Mouse (Mus musculus) bone marrow, adult 2 months (tissue): ENCODE measurements around the gene Rslcan18. TPM values are rescaled to one million over a fixed set of nuclear protein-coding genes. Genes with fewer than 3 reads are reported as not detected.

Experiments used
- H3K27ac ChIP-seq: fragments of 200-500 bp; 2 replicates; pipeline ENCODE4 v1.5.1; 2012; ENCODE audit warnings: low read depth, mild to moderate bottlenecking, control low read depth, inconsistent platforms, low read length; ENCODE audit not compliant: control insufficient read depth, poor library complexity, insufficient read depth
- H3K4me1 ChIP-seq: fragments of 200-500 bp; 2 replicates; pipeline ENCODE4 v1.6.1; 2011; ENCODE audit warnings: low read length; ENCODE audit not compliant: control insufficient read depth, insufficient read depth
- H3K4me3 ChIP-seq: fragments of 200-500 bp; replicated peaks from 2 replicates; pipeline ENCODE3; 2011; ENCODE audit warnings: mild to moderate bottlenecking, low read depth, low read length, control low read depth; ENCODE audit not compliant: control insufficient read depth
- CTCF ChIP-seq: fragments of 200-500 bp; IDR thresholded peaks from 2 replicates; pipeline ENCODE4 v1.5.1; 2011; ENCODE audit warnings: low read length, control low read depth; ENCODE audit not compliant: control insufficient read depth, insufficient read depth
- POLR2A ChIP-seq: fragments of 200-500 bp; IDR thresholded peaks from 2 replicates; pipeline ENCODE4 v1.6.1; 2011; ENCODE audit warnings: low read depth, mild to moderate bottlenecking, control low read depth, low read length, borderline replicate concordance; ENCODE audit not compliant: control insufficient read depth
- WGBS: fragments of 180-500 bp; shearing (Covaris S2); methylation state at CpG from one replicate; pipeline ENCODE4 v1.1.7; 2018; 5-methylcytosine and 5-hydroxymethylcytosine counted together
- polyA plus RNA-seq: library from polyadenylated mRNA; stranded (reverse); fragments of >200 nt; gene quantifications from 2 replicates; pipeline ENCODE4 v1.2.4, GENCODE M21; 2011; ENCODE audit warnings: low replicate concordance; ENCODE audit not compliant: missing spikeins, insufficient read depth, insufficient read length

The Rslcan18 gene
- polyA plus RNA-seq, 1 experiment: 0.47 TPM

DNA sequence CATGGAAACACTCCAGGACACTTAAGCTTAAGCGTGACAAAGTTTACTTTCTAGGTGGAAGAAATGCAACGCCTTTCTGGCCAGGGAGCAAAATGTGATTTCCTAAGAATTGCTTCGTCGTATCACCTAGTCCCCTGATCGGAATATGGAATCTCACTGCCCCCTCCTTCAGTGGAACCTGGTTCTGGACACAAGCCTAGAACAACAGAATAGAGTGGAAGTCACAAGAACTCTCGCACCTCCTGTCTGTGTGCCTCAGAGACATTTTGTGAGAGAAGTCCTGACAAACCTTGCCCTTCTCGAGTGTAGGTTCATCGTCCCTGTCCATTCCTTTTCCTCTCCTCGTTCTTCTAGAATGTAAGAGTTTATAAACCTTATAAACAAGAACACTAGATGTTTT is 8.4 kb downstream of the Rslcan18 start:
- H3K27ac ChIP-seq: no peak overlapping the region
- 0 out of 2 replicates have a peak, but pooled peaks cover 1% of the 10 kb centered on the region for H3K4me1 ChIP-seq
- WGBS: 50% methylated on average over 9 of the region's 9 CpGs
- TF ChIP-seq POLR2A (no peak), CTCF (no peak)
- H3K4me3 ChIP-seq: peak overlapping the region; percentile 24

- 81% methylated on average over 10 of the region's 10 CpGs for WGBS
- H3K4me1 ChIP-seq: no peaks in the 10 kb centered on the region
- H3K27ac ChIP-seq: no peak within 1 kb of the TSS
- no peak within 1 kb of the TSS for H3K4me3 ChIP-seq
- no peak for TF ChIP-seq POLR2A
- TF ChIP-seq CTCF: no peak
Observed at GRCm38 (mm10) chr13:67097876-67098275, 18.2 kb downstream of the Rslcan18 start, which contains the start of gene Zfp708. Gene Zfp708 (minus strand): TSS chr13:67097976.

DNA sequence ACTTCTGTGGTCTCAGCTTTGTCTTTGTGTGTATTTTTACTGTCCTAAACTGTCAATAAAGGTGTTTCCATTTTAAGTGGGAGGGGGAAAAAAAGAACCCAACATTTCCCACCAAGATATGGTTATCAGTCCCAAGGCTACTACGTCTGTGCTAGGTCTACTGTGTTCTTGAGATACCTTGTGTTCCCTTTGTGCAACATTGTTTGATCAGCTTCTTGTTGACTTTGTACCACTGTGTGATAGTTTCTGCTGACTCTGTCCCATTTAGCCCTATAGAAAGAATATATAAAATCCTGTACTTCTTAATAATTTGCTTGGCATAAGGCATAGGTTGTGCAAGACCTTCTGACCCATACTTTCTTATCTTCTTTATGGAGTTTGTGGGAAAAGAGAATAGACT is 25.9 kb downstream of the Rslcan18 start:
- 66% methylated on average over 1 of the region's 1 CpGs for WGBS
- Histone ChIP-seq H3K27ac (no peak overlapping the region), H3K4me3 (no peak overlapping the region), H3K4me1 (no peaks in the 10 kb centered on the region)
- TF ChIP-seq CTCF (no peak), POLR2A (no peak)

DNA sequence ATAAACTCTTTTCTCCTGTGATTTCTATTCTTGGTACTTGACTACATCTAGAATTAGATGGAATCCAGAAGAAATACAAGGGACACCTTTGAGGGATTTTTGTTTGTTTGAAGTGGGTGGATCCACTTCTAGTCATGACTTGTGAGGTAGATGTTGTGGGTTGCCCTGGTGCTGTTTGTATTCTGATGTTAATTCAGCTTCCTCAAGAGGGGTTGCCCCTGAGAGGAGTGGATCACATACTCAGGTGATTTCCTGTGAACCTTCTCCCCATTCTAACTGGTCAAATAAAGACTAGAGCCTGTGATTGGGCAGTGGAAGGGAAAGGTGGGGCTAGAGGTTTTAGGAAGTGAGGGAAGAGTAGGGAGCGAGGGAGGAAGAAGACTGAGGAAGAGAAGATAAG is 34.1 kb downstream of the Rslcan18 start:
- Histone ChIP-seq H3K4me3 (no peak overlapping the region), H3K27ac (no peak overlapping the region), H3K4me1 (no peaks in the 10 kb centered on the region; the same call in 1 of the 2 replicates)
- TF ChIP-seq CTCF (no peak), POLR2A (no peak)
- WGBS: 50% methylated on average over 1 of the region's 1 CpGs

DNA sequence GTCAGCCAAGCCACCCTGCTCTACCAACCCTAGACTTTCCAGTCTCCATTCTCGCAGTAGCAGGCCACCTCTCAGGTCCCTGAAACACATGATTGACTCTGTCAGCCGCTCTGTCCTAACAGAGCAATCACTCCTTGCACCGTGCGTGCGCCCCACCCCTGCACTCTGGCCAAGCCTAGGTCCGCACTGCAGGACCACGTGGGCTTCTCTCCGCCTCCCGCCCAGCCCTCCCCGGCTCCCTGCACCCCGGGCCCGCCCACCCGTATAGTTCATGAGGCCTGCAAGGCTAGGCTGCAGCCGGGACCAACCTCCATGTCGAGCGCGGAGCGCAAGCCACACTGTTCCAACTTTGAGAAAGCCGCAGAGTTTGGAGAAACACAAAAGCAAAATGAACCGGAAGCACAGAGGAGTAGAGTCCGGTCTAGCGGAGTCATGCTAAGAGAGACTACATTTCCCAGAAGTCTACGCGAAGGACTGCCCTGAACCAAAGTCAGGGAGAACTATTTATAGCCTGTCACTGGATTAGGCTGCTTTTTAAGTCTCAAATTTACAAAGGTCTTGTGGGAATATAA is 34.8 kb downstream of the Rslcan18 start:
- TF ChIP-seq CTCF (no peak), POLR2A (peak; percentile 51; the same call in 1 of the 2 replicates)

DNA sequence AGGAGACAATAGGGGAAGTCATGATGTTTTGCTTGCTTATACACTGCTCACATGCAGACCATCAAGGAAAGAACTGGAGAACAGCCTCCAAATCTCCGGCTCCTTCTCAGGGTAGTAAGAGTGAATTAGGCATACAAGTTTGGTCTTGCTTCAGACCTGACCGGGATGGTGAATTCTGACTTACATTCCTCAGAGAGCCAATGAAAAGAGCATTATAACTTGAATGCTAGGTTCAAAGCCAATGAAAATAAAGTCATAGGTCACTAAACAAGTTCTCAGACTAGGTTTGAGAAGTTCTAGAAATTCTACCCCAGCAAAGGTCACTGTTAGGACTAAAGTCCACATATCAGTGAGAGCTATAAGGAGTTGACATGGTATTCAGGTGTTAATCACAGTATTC is 38.8 kb downstream of the Rslcan18 start:
- 88% methylated on average over 2 of the region's 2 CpGs for WGBS
- H3K4me3 ChIP-seq: no peak overlapping the region
- TF ChIP-seq POLR2A (no peak), CTCF (no peak)
- no peaks in the 10 kb centered on the region; the same call in 1 of the 2 replicates for H3K4me1 ChIP-seq
- no peak overlapping the region for H3K27ac ChIP-seq

More for the DNA sequence above, 34.8 kb downstream of the Rslcan18 start:
- H3K27ac ChIP-seq: peak overlapping the region; percentile 37
- H3K4me3 ChIP-seq: peak overlapping the region; percentile 73
- 1% methylated on average over 24 of the region's 24 CpGs for WGBS
- no peaks in the 10 kb centered on the region; the same call in 1 of the 2 replicates for H3K4me1 ChIP-seq

DNA sequence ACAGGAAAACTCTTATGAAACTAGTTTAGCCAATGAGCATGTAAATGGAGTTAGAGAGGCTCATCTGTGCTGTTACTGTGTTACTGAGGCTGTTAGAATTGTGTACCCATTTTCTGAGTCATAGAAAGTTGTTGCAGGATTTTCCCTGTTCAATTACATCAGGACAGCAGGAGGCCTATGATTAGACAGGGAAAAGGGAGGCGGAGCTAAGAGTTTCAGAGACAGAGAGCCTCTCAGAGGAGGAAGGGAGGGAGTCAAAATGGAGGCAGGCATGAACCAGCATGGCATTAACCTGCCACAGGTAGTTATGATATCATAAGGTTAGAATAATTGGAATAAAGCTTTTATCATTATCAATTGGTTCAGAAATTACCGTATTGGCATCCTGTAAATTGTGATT is 43.3 kb downstream of the Rslcan18 start:
- Histone ChIP-seq H3K27ac (no peak overlapping the region), H3K4me3 (no peak overlapping the region), H3K4me1 (no peaks in the 10 kb centered on the region)
- 78% methylated on average over 2 of the region's 2 CpGs for WGBS
- TF ChIP-seq CTCF: no peak
- TF ChIP-seq POLR2A: no peak

- H3K4me3 ChIP-seq: no peak overlapping the region
- WGBS: 88% methylated on average over 8 of the region's 8 CpGs
- H3K27ac ChIP-seq: no peak overlapping the region
- TF ChIP-seq POLR2A: no peak
- TF ChIP-seq CTCF: no peak
- no peaks in the 10 kb centered on the region for H3K4me1 ChIP-seq
Observed at GRCm38 (mm10) chr13:67065386-67065785, 50.7 kb downstream of the Rslcan18 start.

DNA sequence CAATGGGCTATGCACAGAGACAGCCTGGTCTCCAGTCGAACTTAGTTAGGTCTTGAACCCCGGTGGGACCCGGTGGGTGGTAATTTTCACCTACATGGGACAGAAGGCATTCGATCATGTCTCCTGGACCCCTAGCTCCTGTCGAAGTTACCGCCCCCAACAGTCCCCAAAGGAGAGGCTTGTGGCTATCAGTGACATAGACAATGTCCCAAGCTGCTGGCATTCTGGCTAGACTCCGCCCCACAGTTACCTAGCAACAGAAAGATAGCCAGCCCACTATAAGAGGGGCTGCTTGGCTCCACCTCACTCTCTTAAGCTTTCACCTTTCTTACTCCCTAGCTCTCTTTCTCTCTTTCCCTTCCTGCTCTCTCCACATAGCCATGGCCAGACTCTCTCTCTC is 53.6 kb downstream of the Rslcan18 start:
- Histone ChIP-seq H3K27ac (no peak overlapping the region), H3K4me3 (no peak overlapping the region), H3K4me1 (no peaks in the 10 kb centered on the region)
- no peak for TF ChIP-seq POLR2A
- no peak for TF ChIP-seq CTCF
- WGBS: 76% methylated on average over 7 of the region's 7 CpGs
